In genomic region chr6:22418279-22418678, GRCm38 (mm10) we compare ENCODE assay signal across 15 mouse cellular contexts.
"Had no signal": no experiment of that assay in that cellular context is flagged by ENCODE, and none has a peak within 500 bp of the region (broad histone marks: within the 10 kb centered on the region; RNA-seq: fewer than 3 reads in every experiment).

No protein-coding gene starts in this region.

- H3K9me3 ChIP-seq: neural tube, embryonic 15.5 days; stomach, embryonic 15.5 days had no signal

- H3K4me3 ChIP-seq: neural tube, embryonic 15.5 days; stomach, embryonic 15.5 days had no signal

- H3K4me1 ChIP-seq: neural tube, embryonic 15.5 days; stomach, embryonic 15.5 days had no signal

- H3K27ac ChIP-seq: neural tube, embryonic 15.5 days; stomach, embryonic 15.5 days; stomach, postnatal 0 days had no signal

- DNase-seq: retina, postnatal 1 day; right cerebral cortex, adult 18-20 months; right cerebral cortex, postnatal 14 days; right cerebral cortex, postnatal 25 days; right cerebral cortex, postnatal 4 days; spleen, adult 18-20 months; thymus, adult 18-20 months; thymus, adult 2 months; thymus, postnatal 14 days; thymus, postnatal 25 days; thymus, postnatal 36 days; thymus, postnatal 4 days had no signal

- H3K4me2 ChIP-seq: neural tube, embryonic 15.5 days; stomach, embryonic 15.5 days had no signal

- H3K27me3 ChIP-seq: neural tube, embryonic 15.5 days; stomach, embryonic 15.5 days had no signal

- H3K9ac ChIP-seq: neural tube, embryonic 15.5 days; stomach, embryonic 15.5 days had no signal

- H3K36me3 ChIP-seq: neural tube, embryonic 15.5 days; stomach, embryonic 15.5 days had no signal
